Mouse (Mus musculus): ENCODE results near the gene Hpn. TPM values are rescaled to one million over a fixed set of nuclear protein-coding genes. Genes with fewer than 3 reads are reported as not detected.

Hpn gene
- polyA plus RNA-seq, 1 experiment from 2014 or later, result 3.4 TPM

GRCm38 (mm10) chr7:31105061-31105768 is 9.9 kb downstream of the Hpn start:
- H3K9me3 ChIP-seq, result no peaks in the 10 kb centered on the region
- H3K9ac ChIP-seq, result no peak overlapping the region
- H3K4me2 ChIP-seq, result no peak overlapping the region
- no peaks in the 10 kb centered on the region for H3K36me3 ChIP-seq
- H3K4me1 ChIP-seq, result no peaks in the 10 kb centered on the region
- H3K27ac ChIP-seq, result no peak overlapping the region
- WGBS, result 62% methylated on average over 15 of the region's 15 CpGs
- H3K27me3 ChIP-seq, result peaks cover 6% of the 10 kb centered on the region; the same call in 1 of the 2 replicates
- ATAC-seq (ENCODE audit: insufficient number of reproducible peaks, low FRiP score, low TSS enrichment, low read depth), result no peak
- H3K4me3 ChIP-seq, result no peak overlapping the region

GRCm38 (mm10) chr7:31100786-31101185 is 14.3 kb downstream of the Hpn start:
- 80% methylated on average over 14 of the region's 14 CpGs for WGBS
- no peaks in the 10 kb centered on the region for H3K36me3 ChIP-seq
- no peak overlapping the region for H3K4me3 ChIP-seq
- no peak for ATAC-seq (ENCODE audit: insufficient number of reproducible peaks, low FRiP score, low TSS enrichment, low read depth)
- H3K27ac ChIP-seq, result no peak overlapping the region
- H3K9me3 ChIP-seq, result no peaks in the 10 kb centered on the region
- peaks cover 6% of the 10 kb centered on the region; the same call in 1 of the 2 replicates for H3K27me3 ChIP-seq
- H3K4me1 ChIP-seq, result peaks cover 8% of the 10 kb centered on the region; the same call in 1 of the 2 replicates
- no peak overlapping the region for H3K9ac ChIP-seq
- no peak overlapping the region for H3K4me2 ChIP-seq

DNA sequence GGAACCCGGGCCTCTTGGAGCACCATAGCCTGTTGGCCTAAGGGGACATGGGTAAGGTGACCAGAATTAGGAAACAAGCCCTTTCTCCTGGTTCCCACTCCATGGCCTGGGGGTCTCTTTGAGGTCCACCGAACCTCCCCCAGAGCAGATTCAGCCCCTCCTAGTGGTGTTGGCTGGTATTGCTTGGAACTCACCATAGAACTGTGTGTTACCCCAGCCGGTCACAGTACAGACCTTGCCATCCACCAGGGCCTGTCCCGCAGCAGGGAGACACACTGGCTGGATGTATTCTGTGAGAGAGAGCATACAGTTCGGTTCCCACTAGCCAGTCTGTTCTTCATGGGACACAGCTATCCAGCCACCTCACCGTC is 15.5 kb downstream of the Hpn start:
- no peaks in the 10 kb centered on the region for H3K9me3 ChIP-seq
- H3K27me3 ChIP-seq, result peaks cover 6% of the 10 kb centered on the region; the same call in 1 of the 2 replicates
- H3K4me2 ChIP-seq, result no peak overlapping the region
- ATAC-seq (ENCODE audit: insufficient number of reproducible peaks, low FRiP score, low TSS enrichment, low read depth), result no peak
- H3K27ac ChIP-seq, result no peak overlapping the region
- no peak overlapping the region for H3K4me3 ChIP-seq
- peaks cover 8% of the 10 kb centered on the region; the same call in 1 of the 2 replicates for H3K4me1 ChIP-seq
- H3K36me3 ChIP-seq, result no peaks in the 10 kb centered on the region
- H3K9ac ChIP-seq, result no peak overlapping the region
- 86% methylated on average over 6 of the region's 6 CpGs for WGBS

DNA sequence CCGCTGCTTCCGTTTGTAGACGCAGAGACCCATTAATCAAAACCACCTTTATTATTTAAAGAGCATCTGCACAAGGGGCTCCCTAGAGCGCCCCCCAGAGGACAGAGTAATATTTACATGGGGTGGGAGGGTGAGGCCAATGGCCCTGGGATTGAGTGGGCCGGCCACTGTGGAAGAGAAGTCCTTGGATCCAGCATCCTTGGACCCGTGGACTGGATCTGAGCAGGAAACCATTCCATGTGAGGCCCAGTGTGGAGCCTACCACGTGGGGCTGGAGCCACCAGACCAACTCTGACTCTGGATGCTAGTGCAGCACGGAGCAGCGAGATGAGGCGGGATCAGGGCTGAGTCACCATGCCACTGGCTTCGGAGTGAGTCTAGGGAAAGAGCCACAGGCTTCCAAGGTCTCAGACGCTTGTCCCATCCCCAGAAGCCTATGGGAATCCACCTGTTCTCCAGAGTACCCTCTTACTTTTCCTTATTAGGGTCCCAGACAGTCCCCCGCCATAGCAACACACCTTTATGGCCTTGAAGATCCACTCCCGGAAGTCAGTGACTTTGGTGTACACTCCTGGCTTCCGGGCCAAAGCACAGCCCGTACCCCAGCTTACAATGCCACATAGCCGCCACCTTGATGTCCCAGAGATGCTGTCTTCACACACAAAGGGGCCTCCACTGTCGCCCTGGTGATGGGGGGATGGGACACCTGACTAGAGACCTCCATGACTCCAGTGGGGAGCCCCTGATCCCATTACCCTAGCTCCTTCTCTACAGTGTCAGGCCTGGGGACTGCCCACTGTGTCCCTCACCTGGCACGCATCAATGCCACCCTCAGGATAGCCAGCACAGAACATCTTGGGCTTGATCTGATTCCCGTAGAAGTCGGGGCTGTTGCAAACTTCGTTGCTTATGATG is 16.1 kb downstream of the Hpn start:
- WGBS, result 75% methylated on average over 22 of the region's 22 CpGs
- Histone ChIP-seq H3K36me3 (no peaks in the 10 kb centered on the region), H3K4me1 (peaks cover 8% of the 10 kb centered on the region; the same call in 1 of the 2 replicates), H3K4me3 (no peak overlapping the region), H3K4me2 (no peak overlapping the region), H3K27me3 (peaks cover 6% of the 10 kb centered on the region; the same call in 1 of the 2 replicates), H3K9ac (no peak overlapping the region), H3K27ac (no peak overlapping the region), H3K9me3 (no peaks in the 10 kb centered on the region)
- no peak for ATAC-seq (ENCODE audit: insufficient number of reproducible peaks, low FRiP score, low TSS enrichment, low read depth)

- 39% methylated on average over 19 of the region's 20 CpGs for whole genome bisulfite sequencing
- H3K27me3 ChIP-seq, result no peaks in the 10 kb centered on the region
- no peaks in the 10 kb centered on the region for H3K9me3 ChIP-seq
- peak overlapping the region; percentile 44 for H3K4me2 ChIP-seq
- H3K9ac ChIP-seq, result no peak overlapping the region
- no peaks in the 10 kb centered on the region for H3K36me3 ChIP-seq
- H3K4me3 ChIP-seq, result peak overlapping the region; percentile 23
- peak; percentile 86 for ATAC-seq (ENCODE audit: insufficient number of reproducible peaks, low FRiP score, low TSS enrichment, low read depth)
- H3K27ac ChIP-seq, result no peak overlapping the region
- H3K4me1 ChIP-seq, result peaks cover 8% of the 10 kb centered on the region; the same call in 1 of the 2 replicates
These were observed 17.4 kb downstream of the Hpn start for GRCm38 (mm10) chr7:31097583-31098248.

DNA sequence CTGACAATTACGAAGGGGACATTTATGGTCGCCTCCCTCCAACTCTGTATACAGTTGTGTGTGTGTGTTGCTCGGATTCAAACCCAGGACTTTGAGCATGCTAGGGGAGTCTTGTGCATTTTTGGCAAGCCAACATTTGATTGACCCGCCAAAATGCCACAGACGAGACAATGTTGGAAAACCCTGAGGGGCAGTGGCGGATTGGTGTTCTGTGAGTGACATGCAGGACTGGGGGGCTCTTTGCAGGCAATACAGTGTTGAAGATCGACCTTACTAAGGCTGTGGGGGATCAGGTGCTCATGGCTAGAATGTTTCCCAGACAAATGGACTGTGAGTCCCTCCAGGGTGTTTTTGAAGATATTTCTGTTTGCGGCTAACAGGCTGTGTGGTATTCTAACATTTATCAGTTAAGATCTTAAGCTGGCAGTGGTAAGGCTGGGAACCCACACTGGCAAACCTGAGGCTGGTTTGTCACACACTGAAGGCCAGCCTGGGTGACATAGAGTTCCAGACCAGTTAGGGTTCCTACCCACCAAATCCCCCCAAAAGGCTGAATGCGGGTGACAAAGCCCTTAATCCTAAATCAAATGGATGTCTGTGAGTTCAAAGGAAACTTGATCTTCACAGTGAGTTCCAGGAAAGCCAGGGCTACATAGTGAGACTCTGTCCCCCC is 18.1 kb downstream of the Hpn start:
- H3K27ac ChIP-seq, result no peak overlapping the region
- no peaks in the 10 kb centered on the region for H3K27me3 ChIP-seq
- no peak overlapping the region for H3K9ac ChIP-seq
- no peak for ATAC-seq (ENCODE audit: insufficient number of reproducible peaks, low FRiP score, low TSS enrichment, low read depth)
- H3K4me1 ChIP-seq, result peaks cover 8% of the 10 kb centered on the region; the same call in 1 of the 2 replicates
- H3K36me3 ChIP-seq, result no peaks in the 10 kb centered on the region
- 67% methylated on average over 9 of the region's 9 CpGs for whole genome bisulfite sequencing
- no peak overlapping the region for H3K4me2 ChIP-seq
- no peaks in the 10 kb centered on the region for H3K9me3 ChIP-seq
- H3K4me3 ChIP-seq, result no peak overlapping the region

DNA sequence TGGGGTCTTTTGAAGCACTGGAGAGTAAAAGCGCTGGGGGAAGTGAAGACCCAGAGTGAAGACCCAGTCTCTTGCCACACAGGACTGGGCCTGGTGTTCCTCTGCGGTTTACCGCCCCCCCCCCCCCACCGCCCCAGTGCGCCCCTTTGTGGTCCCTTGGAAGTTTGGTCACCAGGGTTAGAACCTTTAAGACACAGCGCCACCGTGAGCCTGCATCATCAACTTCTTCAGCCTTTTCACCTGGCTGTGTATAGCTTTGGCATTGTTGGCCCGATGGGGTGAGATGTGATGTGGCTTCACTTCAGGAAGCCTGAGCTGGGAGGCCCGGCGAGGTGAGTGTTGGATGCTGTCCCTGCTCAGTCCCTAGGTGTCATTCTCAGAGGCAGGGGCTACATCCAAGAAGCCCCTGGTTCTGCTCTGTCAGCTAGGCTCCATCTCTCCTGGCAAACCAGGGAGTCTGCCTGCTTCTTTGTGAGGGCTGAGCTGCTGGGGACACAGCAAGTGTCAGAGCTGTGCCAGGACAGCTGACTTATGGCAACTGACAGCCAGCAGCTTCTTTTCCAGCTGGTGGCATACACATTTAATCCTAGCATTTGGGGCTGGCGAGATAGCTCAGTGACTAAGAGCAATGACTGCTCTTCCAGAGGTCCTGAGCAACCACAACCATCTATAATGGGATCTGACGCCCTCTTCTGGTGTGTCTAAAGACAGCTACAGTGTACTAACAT is 20.2 kb downstream of the Hpn start:
- Histone ChIP-seq H3K4me2 (no peak overlapping the region), H3K27me3 (no peaks in the 10 kb centered on the region), H3K9me3 (no peaks in the 10 kb centered on the region), H3K36me3 (no peaks in the 10 kb centered on the region), H3K4me3 (no peak overlapping the region), H3K4me1 (peaks cover 8% of the 10 kb centered on the region; the same call in 1 of the 2 replicates), H3K27ac (no peak overlapping the region), H3K9ac (no peak overlapping the region)
- WGBS, result 23% methylated on average over 12 of the region's 12 CpGs
- no peak for ATAC-seq (ENCODE audit: insufficient number of reproducible peaks, low FRiP score, low TSS enrichment, low read depth)

DNA sequence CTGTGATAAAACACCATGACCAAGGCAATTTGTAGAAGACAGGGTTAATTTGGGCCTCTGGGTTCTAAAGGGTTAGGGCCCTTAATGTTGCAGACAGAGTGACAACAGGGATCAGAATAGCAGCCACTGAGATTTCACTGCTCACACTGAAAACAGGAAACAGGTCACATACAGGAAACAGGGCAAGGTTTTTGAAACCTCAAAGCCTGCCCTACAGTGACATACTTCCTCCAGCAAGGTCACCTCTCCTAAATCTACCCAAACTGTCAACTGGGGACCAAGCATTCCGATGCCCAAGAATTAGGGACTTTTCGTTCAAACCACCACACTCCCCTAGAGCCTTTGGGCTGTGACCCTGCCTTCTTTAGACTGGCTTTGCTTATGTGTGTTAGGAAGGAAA is 25.4 kb downstream of the Hpn start:
- Histone ChIP-seq H3K27me3 (no peaks in the 10 kb centered on the region), H3K4me3 (no peak overlapping the region), H3K27ac (no peak overlapping the region), H3K4me2 (no peak overlapping the region), H3K9me3 (no peaks in the 10 kb centered on the region), H3K4me1 (0 out of 2 replicates have a peak, but pooled peaks cover 11% of the 10 kb centered on the region), H3K9ac (no peak overlapping the region), H3K36me3 (no peaks in the 10 kb centered on the region)
- 71% methylated on average over 2 of the region's 2 CpGs for WGBS
- ATAC-seq (ENCODE audit: insufficient number of reproducible peaks, low FRiP score, low TSS enrichment, low read depth), result no peak

DNA sequence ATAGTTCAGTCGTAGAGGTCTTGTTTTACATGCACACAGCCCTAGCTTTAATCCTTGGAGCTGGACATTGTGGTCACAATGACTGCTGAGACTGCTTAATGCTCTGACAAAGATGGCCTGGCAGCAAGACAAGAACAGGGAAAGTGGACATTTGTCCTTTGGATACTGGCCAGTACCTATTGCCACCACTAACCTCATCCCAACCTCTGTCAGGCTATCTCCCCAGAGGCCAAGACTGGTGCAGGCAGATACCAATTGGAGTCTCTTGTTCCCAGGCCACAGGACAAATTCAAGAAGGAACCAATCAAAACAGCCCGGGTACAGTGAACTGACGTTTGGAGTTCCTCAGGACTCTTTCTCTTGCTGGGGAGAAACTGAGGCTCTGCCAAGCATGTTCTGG is 26.9 kb downstream of the Hpn start:
- no peaks in the 10 kb centered on the region for H3K27me3 ChIP-seq
- no peak overlapping the region for H3K9ac ChIP-seq
- H3K4me3 ChIP-seq, result no peak overlapping the region
- H3K9me3 ChIP-seq, result no peaks in the 10 kb centered on the region
- H3K36me3 ChIP-seq, result no peaks in the 10 kb centered on the region
- ATAC-seq (ENCODE audit: insufficient number of reproducible peaks, low FRiP score, low TSS enrichment, low read depth), result no peak
- 0 out of 2 replicates have a peak, but pooled peaks cover 13% of the 10 kb centered on the region for H3K4me1 ChIP-seq
- no peak overlapping the region for H3K4me2 ChIP-seq
- 55% methylated on average over 3 of the region's 3 CpGs for WGBS
- H3K27ac ChIP-seq, result no peak overlapping the region

- H3K4me2 ChIP-seq, result no peak overlapping the region
- H3K9me3 ChIP-seq, result no peaks in the 10 kb centered on the region
- H3K4me1 ChIP-seq, result peaks cover 19% of the 10 kb centered on the region; the same call in 1 of the 2 replicates
- H3K36me3 ChIP-seq, result no peaks in the 10 kb centered on the region
- no peaks in the 10 kb centered on the region for H3K27me3 ChIP-seq
- 44% methylated on average over 2 of the region's 2 CpGs for WGBS
- H3K27ac ChIP-seq, result no peak overlapping the region
- no peak for ATAC-seq (ENCODE audit: insufficient number of reproducible peaks, low FRiP score, low TSS enrichment, low read depth)
- H3K9ac ChIP-seq, result no peak overlapping the region
- H3K4me3 ChIP-seq, result no peak overlapping the region
These were observed 27.8 kb downstream of the Hpn start for GRCm38 (mm10) chr7:31087262-31087661.

All from limb, embryonic 15.5 days (tissue).